Mouse (Mus musculus): ENCODE data around the gene Carmil3.

Gene Carmil3

GRCm38 (mm10) chr14:55540787-55541321, 50.4 kb downstream of the Carmil3 start:
- in situ Hi-C loops (cut with MseI, MboI) = no loop called here

DNA sequence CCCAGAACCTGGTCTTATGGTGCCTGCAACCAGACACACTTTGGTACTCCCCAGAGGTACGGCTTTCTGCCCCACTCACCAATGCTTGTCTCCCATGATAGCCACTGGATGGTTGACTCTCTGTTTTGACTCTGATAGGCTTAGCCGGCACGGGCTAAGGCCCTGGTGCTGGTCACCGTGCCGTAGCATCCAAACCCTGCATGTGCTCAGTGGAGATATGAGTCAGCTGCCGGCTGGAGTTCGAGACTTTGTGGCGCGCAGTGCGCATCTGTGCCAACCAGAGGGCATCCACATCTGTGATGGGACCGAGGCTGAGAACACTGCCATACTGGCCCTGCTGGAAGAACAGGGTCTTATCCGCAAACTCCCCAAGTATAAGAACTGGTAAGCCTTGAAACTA, 51.8 kb downstream of the Carmil3 start:
- in situ Hi-C loops (cut with MseI, MboI) = no loop called here

DNA sequence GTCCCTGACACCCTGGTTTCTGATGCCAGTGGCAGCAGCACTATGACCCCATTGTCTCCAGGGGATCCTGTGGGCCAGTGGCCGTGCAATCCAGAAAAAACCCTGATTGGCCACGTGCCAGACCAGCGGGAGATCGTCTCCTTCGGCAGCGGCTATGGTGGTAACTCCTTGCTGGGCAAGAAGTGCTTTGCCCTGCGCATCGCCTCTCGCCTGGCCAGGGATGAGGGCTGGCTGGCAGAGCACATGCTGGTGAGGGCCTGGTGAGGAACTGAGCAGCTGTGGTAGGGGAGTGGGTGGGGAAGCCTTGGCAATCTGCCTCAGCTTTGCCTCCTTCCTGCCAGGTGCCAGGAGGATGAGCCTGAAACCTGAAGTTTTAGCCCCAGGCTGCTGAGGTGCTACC, 53.9 kb downstream of the Carmil3 start:
- in situ Hi-C loops (cut with MseI, MboI) = no loop called here

DNA sequence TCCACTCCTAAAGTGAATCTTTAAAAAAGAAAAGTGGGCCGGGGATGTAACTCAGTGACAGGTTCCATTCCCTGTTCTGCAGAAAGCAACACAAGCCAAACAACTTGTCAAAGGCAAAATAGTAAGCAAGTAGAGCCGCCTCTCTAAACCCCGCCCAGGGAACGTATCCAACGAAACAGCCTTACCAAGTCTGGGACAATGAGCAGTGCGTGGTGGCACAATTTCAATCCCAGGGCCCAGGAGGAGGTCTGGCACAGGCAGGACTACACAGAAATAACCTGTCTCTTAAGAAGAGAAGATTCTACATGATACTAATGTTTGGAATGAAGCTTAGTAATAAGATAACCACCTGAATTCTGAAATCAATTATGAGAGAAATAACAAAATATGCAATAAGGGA, 59.7 kb downstream of the Carmil3 start:
- in situ Hi-C loops (cut with MseI, MboI) = no loop called here

DNA sequence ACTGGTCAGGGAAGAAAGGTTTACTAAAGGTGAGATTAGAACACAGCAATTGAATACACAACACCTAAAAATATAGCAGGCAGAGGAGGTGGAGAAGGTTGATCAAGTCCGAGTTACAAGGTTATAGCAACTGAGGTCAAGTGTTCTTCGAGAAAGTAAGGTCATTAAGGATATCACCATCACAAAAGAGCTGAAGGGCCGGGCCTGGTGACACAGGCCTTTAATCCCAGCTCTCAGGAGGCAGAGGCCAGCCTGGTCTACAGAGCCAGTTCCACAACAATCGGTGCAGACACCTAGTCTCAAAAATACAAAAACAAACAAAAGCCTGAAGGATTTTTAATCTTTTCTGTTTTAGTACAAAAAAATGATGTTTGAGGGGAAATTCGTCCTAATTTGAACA, 60.9 kb downstream of the Carmil3 start:
- in situ Hi-C loops (cut with MseI, MboI) = no loop called here

DNA sequence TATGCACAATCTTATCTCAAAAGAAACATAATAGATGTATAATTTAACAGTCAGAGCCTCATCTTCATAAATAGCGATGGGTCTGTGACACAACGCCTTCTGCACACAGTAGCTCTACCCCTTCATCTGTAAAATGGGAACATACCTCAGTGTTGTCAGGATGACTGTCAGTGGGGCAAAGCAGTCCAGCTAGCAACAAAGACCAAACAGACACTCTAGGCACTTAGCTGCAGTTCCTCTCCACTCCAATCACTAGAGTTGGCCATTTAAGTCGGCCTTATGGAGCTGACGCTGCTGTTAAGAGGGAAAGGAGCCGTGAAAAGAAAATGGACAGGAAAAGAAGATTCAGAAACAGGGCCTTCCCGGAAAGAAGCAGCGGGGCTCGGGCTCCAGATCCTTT, 61.3 kb downstream of the Carmil3 start:
- in situ Hi-C loops (cut with MseI, MboI) = no loop called here

GRCm38 (mm10) chr14:55554635-55555034, 64.2 kb downstream of the Carmil3 start:
- in situ Hi-C loops (cut with MseI, MboI) = no loop called here

DNA sequence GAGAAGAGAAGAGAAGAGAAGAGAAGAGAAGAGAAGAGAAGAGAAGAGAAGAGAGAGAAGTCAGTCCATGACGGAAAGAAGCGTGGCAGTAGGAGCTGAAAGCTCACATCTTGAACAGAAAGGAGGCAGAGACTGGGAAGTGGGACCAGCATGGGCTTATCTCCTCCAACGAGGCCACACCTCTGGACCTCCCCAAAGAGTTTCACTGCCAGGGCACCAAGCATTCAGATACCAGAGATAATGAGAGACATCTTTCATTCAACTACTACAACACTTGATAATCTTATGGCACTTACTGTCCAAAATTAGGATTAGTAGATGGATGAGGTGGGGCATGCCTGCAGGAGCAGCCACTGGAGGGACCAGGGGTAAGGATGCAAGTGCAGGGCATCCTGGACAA, 65.3 kb downstream of the Carmil3 start:
- in situ Hi-C loops (cut with MseI, MboI) = no loop called here

DNA sequence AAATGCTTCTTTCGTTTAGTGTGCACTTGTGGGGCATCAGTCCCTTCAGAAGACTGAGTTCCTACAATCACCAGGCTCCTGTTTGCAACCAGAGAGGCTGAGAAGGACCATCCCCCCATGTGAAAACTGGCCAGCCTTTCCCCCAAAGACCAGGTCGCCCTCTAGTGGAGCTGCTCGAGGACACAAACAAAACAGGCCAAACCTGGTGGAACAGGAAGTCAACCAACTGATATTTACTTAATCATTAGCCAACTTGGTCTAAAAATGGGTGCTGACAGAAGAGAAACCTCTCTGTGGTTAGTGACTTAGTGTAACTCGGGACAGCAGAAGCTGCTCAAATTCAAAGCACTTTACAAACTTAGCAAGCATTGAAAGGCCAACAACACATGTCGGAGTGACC, 66.6 kb downstream of the Carmil3 start:
- in situ Hi-C loops (cut with MseI, MboI) = no loop called here

DNA sequence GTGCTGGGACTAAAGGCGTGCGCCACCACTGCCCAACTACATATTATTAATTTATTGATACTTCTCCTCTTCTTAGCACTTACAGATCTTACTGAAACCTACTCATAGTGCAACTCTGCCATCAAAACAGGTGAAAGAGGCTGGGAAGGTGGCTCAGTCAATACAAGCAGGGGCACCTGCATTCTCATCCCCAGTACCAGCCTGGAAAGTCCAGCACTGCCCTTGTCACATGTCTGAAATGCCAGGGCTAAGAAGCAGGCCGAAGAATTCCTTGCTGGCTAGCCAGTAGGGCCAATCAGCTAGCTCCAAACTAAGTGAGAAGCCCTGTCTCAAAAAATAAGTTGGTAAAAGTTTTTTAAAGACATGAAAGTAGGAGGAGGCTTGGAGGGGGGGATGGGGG, 67.1 kb downstream of the Carmil3 start:
- in situ Hi-C loops (cut with MseI, MboI) = no loop called here

All from mouse trophoblast stem cell (cell line).